Mouse (Mus musculus): ENCODE results near the gene Atf7ip2.
"Not testable (repeated sequence)": the region's sequence is repeated elsewhere in the genome, so short reads cannot be mapped to it uniquely, and the experiment has no call there.

Gene Atf7ip2

GRCm38 (mm10) chr16:10192679-10193506, at the start of gene Atf7ip2:
Gene Atf7ip2, plus strand, starts transcription at chr16:10192712.
- peak; percentile 95 to 96 for DNase-seq

- DNase-seq, result peak; percentile 16 to 41
Observed at GRCm38 (mm10) chr16:10143166-10143565, 49.3 kb upstream of the Atf7ip2 start.

DNA sequence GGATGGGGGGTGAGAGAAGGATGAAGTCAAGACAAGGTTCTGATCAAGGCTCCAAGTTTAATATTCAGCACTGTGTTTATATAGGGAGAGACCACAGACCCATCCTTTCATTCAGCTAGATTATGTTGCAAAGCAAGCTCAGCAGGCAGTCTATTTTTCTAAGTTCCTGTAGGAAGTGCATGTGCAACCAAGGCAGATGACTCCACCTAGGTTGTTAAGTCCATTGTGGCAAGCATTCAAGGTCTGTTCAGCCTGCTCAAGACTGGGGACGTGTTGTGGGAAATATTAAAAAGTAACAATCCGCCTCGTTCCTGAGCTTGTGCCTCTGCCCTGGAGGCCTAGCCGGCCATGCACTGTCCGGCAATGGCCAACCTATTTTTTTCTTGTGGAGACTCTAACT, 45.1 kb upstream of the Atf7ip2 start:
- no peak for DNase-seq

DNA sequence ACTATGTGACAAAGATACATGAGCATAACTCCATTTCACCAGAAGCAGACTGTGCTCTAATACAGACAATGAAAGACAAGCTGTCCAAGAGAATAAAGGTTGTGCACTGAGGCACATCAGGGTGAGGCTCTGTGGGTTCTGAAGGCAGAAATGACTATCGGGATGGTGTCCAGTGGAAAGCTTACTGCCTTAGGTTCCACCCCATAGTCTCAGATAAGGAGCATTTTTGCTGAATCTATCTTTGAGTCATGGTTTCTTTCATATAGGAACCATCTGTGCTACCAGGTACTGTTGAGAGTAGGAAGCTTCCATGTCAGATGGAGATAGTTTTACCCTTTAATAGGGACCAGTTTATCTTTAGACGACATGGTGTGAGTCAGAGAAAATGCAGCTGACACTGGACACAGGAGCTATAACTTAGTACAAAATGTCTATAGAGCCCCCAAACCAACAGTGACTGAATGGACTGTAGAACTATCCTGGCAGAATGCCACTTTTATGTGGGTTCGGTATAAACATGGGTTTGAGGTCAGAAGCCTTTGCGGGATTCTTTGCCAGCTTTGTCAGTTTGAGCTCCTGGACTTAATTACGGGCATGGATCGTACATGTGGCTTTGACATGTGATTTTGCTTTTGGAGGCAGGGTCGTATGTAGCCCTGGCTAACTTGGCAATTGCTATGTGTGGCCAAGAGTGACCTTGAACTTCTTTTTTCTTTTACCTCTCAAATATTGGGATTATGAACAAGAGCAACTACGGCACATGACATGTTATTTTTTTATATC, 23.2 kb upstream of the Atf7ip2 start:
- no peak for DNase-seq

DNA sequence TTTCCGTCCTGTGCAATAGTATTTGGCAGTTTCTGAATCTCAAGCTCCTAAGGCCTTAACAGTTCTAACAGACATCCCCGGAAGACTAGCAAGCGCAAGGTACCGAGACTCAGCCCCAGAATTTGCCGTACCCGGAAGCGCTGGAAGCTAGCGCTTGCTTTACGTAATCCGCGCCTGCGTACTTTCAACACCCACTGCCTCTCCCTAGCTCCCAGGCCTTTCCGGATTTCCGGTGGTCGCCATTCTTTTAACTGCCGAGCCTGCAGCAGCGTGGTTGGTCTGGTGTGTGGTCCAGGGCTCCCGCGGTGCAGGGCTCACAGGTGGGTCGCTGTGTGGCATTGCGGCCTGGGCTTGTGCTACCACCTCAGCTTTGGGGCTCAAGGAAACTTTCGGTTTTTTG, 22.5 kb upstream of the Atf7ip2 start, which contains the start of gene Rpl39l:
Rpl39l (plus strand) TSS at position 222 of the 400 bp plus-strand sequence.
- no peak for DNase-seq

DNA sequence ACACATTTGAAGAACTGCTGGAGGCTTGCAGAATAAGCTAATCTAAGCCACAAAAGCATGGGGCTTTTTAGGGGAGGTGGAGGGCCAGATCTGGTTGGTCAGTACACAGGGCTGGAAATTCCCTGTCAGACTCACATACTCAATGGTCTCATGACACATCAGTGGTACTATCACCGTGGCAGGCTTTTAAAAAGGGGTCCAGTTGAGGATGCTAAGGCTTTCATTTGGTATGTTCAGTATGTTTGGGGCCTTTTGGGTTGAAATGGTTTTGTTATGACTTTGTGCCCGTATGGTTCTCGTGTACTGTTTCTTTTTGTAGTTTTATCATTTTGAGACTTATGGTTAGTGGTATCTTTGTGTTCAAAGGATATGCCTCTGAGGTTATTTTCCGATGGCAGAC, 21.2 kb upstream of the Atf7ip2 start:
- no peak for DNase-seq

- DNase-seq, result no peak
Observed at GRCm38 (mm10) chr16:10172179-10172820, 20.2 kb upstream of the Atf7ip2 start.

DNA sequence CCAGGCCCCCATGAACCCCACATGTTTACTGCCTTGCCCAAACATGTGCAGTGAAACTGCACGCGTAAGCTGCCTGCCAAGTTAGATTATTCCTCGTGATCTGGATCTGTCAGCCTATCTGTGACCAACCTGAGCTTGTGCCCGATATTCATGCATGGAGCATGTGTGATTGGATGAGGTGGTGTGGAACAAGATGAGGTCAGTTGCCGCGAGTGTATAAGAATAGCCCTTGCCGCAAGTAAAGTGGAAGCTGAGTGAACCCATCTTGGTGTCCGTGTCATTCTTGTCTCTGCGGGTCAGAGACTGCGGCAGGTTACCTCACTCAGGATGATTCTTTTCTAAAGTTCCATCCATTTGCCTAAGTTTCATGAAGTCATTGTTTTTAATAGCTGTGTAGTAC, 5.1 kb upstream of the Atf7ip2 start:
- DNase-seq, result not testable (repeated sequence)

GRCm38 (mm10) chr16:10208777-10209176, 16.3 kb downstream of the Atf7ip2 start:
- DNase-seq, result no peak

- not testable (repeated sequence) for DNase-seq
Observed at GRCm38 (mm10) chr16:10216366-10216765, 23.9 kb downstream of the Atf7ip2 start.

GRCm38 (mm10) chr16:10217020-10217419, 24.5 kb downstream of the Atf7ip2 start:
- DNase-seq, result not testable (repeated sequence)

GRCm38 (mm10) chr16:10227361-10227760, 34.8 kb downstream of the Atf7ip2 start:
- DNase-seq, result no peak

GRCm38 (mm10) chr16:10236601-10237000, 44.1 kb downstream of the Atf7ip2 start:
- DNase-seq, result no peak

- DNase-seq, result no peak
Observed at GRCm38 (mm10) chr16:10253993-10254392, 61.5 kb downstream of the Atf7ip2 start.

GRCm38 (mm10) chr16:10272256-10272655, 79.7 kb downstream of the Atf7ip2 start:
- DNase-seq, result peak; percentile 77 to 78

DNA sequence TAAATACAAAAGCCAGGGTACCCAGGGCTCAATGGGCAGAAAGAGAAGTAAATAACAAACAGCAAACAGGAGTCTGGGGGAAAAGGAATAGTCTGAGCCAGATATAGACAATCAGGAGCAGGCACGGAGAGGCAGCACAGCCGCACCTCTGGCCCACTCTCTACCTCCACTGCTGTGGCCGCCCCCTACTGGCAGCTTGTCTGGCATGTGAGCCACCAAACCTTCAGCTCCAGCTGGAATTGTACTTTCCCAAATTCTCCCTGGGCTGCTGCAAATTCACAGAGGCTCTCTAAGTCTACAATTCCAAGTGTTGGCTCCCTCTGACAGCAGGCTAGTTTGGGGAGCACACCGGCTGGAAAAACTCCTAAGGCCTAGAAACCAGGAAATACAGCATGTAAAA, 82.0 kb downstream of the Atf7ip2 start:
- peak in 1 of 2 experiments; percentile 31 for DNase-seq

DNA sequence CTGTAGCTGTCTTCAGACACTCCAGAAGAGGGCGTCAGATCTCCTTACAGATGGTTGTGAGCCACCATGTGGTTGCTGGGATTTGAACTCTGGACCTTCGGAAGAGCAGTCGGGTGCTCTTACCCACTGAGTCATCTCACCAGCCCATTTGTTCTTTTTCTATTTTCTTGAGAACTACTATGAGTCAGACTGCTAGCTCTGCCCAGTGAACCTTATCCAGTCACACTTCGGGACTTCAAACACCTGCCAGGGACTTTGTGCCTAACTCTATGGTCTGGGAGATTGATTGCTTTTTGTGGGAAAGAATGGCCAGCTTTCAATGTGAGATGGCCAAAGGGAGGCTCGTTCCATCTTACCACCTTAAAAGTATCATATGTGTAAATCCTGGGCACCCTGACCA, 84.3 kb downstream of the Atf7ip2 start:
- not testable (repeated sequence) for DNase-seq

GRCm38 (mm10) chr16:10280286-10280951, 87.9 kb downstream of the Atf7ip2 start:
- DNase-seq, result peak; percentile 88 to 89

DNA sequence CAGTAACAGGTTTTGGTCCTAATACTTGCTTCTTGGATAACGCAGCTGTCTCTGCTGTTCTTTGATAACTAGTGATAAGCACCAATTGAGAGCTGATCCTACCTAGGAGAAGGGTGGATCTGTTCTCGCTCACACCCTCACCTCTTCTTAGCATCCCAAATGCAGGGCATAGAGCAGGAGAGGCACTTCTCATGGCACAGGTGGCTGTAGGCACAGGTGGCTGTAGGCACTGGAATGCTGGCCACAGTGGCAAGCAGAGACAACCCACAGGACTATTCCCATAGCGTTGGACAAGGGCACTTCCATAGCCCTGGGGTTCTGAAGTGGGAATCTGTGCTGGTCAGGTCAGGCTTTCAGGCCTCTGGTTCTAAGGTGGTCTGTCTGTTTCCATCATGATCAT, 89.4 kb downstream of the Atf7ip2 start:
- no peak for DNase-seq

GRCm38 (mm10) chr16:10286513-10287268, 94.2 kb downstream of the Atf7ip2 start:
- DNase-seq, result no peak

GRCm38 (mm10) chr16:10288115-10288514, 95.6 kb downstream of the Atf7ip2 start:
- no peak for DNase-seq
